Mouse (Mus musculus) heart, embryonic 13.5 days (tissue): ENCODE data around the gene D630039A03Rik. TPM values are rescaled to one million over a fixed set of nuclear protein-coding genes. Genes with fewer than 3 reads are reported as not detected.

ENCODE experiments used
- ATAC-seq: fragments of 200-750 bp; cut with Nextera tagmentation; 2 replicates; pipeline ENCODE4 v1.8.0; 2017; ENCODE audit warnings: moderate TSS enrichment; ENCODE audit not compliant: insufficient number of reproducible peaks, low FRiP score, low TSS enrichment; ENCODE audit errors: extremely low read depth
- H3K27ac ChIP-seq: fragments of 300-500 bp; sonication (generic); replicated peaks from 2 replicates; pipeline ENCODE4 v1.5.1; 2015; ENCODE audit warnings: moderate library complexity, mild to moderate bottlenecking, inconsistent platforms
- H3K27me3 ChIP-seq: fragments of 300-500 bp; sonication (generic); replicated peaks from 2 replicates; pipeline ENCODE4 v1.6.1; 2015; ENCODE audit warnings: mild to moderate bottlenecking, inconsistent platforms
- H3K36me3 ChIP-seq: fragments of 300-500 bp; sonication (generic); 2 replicates; pipeline ENCODE4 v1.6.1; 2015; ENCODE audit warnings: mild to moderate bottlenecking, inconsistent platforms
- H3K4me1 ChIP-seq: fragments of 300-500 bp; sonication (generic); 2 replicates; pipeline ENCODE4 v1.6.1; 2015; ENCODE audit warnings: inconsistent platforms
- H3K4me2 ChIP-seq: fragments of 300-500 bp; sonication (generic); 2 replicates; pipeline ENCODE4 v1.6.1; 2015; ENCODE audit warnings: inconsistent platforms, mild to moderate bottlenecking, moderate library complexity
- H3K4me3 ChIP-seq: fragments of 300-500 bp; sonication (generic); 2 replicates; pipeline ENCODE4 v1.5.1; 2015; ENCODE audit warnings: moderate library complexity, mild to moderate bottlenecking, inconsistent platforms
- H3K9ac ChIP-seq: fragments of 300-500 bp; sonication (generic); 2 replicates; pipeline ENCODE4 v1.6.1; 2015; ENCODE audit warnings: inconsistent platforms, mild to moderate bottlenecking, moderate library complexity
- H3K9me3 ChIP-seq: fragments of 300-500 bp; sonication (generic); 2 replicates; pipeline ENCODE4 v1.6.1; 2016; ENCODE audit warnings: inconsistent platforms
- WGBS: fragments of 180-500 bp; shearing (Covaris S2); methylation state at CpG from one replicate; pipeline ENCODE4 v1.1.7; 2015; ENCODE audit warnings: mixed read lengths; 5-methylcytosine and 5-hydroxymethylcytosine counted together
- polyA plus RNA-seq: library from polyadenylated mRNA; unstranded; fragments of >200 nt; fragmentation: Nextera tagmentation; extraction: Ambion mirVana; gene quantifications from 2 replicates; pipeline ENCODE4 v1.2.1, GENCODE M21; 2015

The D630039A03Rik gene
- polyA plus RNA-seq, 1 experiment from 2014 or later: 0.15 TPM

- H3K9me3 ChIP-seq: no peaks in the 10 kb centered on the region; the same call in 1 of the 2 replicates
- peaks cover 48% of the 10 kb centered on the region for H3K36me3 ChIP-seq
- no peak overlapping the region for H3K4me3 ChIP-seq
- no peak overlapping the region for H3K9ac ChIP-seq
- no peak for ATAC-seq
- H3K27me3 ChIP-seq: no peaks in the 10 kb centered on the region
- H3K27ac ChIP-seq: no peak overlapping the region
- WGBS: 84% methylated on average over 1 of the region's 1 CpGs
- no peak overlapping the region for H3K4me2 ChIP-seq
- H3K4me1 ChIP-seq: peaks cover 36% of the 10 kb centered on the region
These were observed 36.8 kb upstream of the D630039A03Rik start for GRCm38 (mm10) chr4:57952891-57953290.

GRCm38 (mm10) chr4:57952416-57952815 lies 36.3 kb upstream of the D630039A03Rik start:
- Histone ChIP-seq H3K4me1 (peaks cover 36% of the 10 kb centered on the region), H3K36me3 (peaks cover 53% of the 10 kb centered on the region), H3K27ac (no peak overlapping the region), H3K4me3 (no peak overlapping the region), H3K9me3 (no peaks in the 10 kb centered on the region; the same call in 1 of the 2 replicates), H3K4me2 (no peak overlapping the region), H3K9ac (no peak overlapping the region), H3K27me3 (no peaks in the 10 kb centered on the region)
- ATAC-seq: no peak
- 91% methylated on average over 3 of the region's 3 CpGs for WGBS

- H3K36me3 ChIP-seq: peaks cover 76% of the 10 kb centered on the region
- WGBS: 91% methylated on average over 6 of the region's 6 CpGs
- no peak for ATAC-seq
These were observed 33.8 kb upstream of the D630039A03Rik start for GRCm38 (mm10) chr4:57949866-57950265.

GRCm38 (mm10) chr4:57947476-57947875 lies 31.4 kb upstream of the D630039A03Rik start:
- no peak overlapping the region for H3K4me3 ChIP-seq
- no peaks in the 10 kb centered on the region; the same call in 1 of the 2 replicates for H3K9me3 ChIP-seq
- no peak overlapping the region for H3K27ac ChIP-seq
- H3K4me2 ChIP-seq: no peak overlapping the region
- WGBS: 92% methylated on average over 4 of the region's 4 CpGs
- peaks cover 98% of the 10 kb centered on the region for H3K36me3 ChIP-seq
- H3K9ac ChIP-seq: no peak overlapping the region
- H3K27me3 ChIP-seq: no peaks in the 10 kb centered on the region
- peaks cover 9% of the 10 kb centered on the region; the same call in 1 of the 2 replicates for H3K4me1 ChIP-seq
- ATAC-seq: no peak

More at GRCm38 (mm10) chr4:57949866-57950265, 33.8 kb upstream of the D630039A03Rik start:
- Histone ChIP-seq H3K4me1 (peaks cover 24% of the 10 kb centered on the region), H3K9me3 (no peaks in the 10 kb centered on the region; the same call in 1 of the 2 replicates), H3K4me3 (no peak overlapping the region), H3K9ac (no peak overlapping the region), H3K4me2 (no peak overlapping the region), H3K27me3 (no peaks in the 10 kb centered on the region), H3K27ac (no peak overlapping the region)

GRCm38 (mm10) chr4:57947036-57947435 lies 30.9 kb upstream of the D630039A03Rik start:
- Histone ChIP-seq H3K27ac (no peak overlapping the region), H3K4me1 (peaks cover 9% of the 10 kb centered on the region; the same call in 1 of the 2 replicates), H3K36me3 (peaks cover 97% of the 10 kb centered on the region), H3K27me3 (no peaks in the 10 kb centered on the region), H3K4me3 (no peak overlapping the region), H3K4me2 (no peak overlapping the region), H3K9ac (no peak overlapping the region), H3K9me3 (no peaks in the 10 kb centered on the region; the same call in 1 of the 2 replicates)
- ATAC-seq: no peak
- WGBS: 79% methylated on average over 10 of the region's 10 CpGs

- H3K4me3 ChIP-seq: no peak overlapping the region
- H3K4me1 ChIP-seq: peaks cover 5% of the 10 kb centered on the region; the same call in 1 of the 2 replicates
- no peak for ATAC-seq
- 84% methylated on average over 2 of the region's 2 CpGs for WGBS
- no peaks in the 10 kb centered on the region for H3K27me3 ChIP-seq
- no peak overlapping the region for H3K27ac ChIP-seq
- H3K4me2 ChIP-seq: no peak overlapping the region
- H3K36me3 ChIP-seq: peaks cover 56% of the 10 kb centered on the region
- no peak overlapping the region for H3K9ac ChIP-seq
- no peaks in the 10 kb centered on the region for H3K9me3 ChIP-seq
These were observed 26.8 kb upstream of the D630039A03Rik start for GRCm38 (mm10) chr4:57942892-57943291.

- no peak for ATAC-seq
- H3K9ac ChIP-seq: no peak overlapping the region
- no peak overlapping the region for H3K4me3 ChIP-seq
- no peak overlapping the region for H3K27ac ChIP-seq
- no peak overlapping the region for H3K4me2 ChIP-seq
- no peaks in the 10 kb centered on the region for H3K4me1 ChIP-seq
- H3K9me3 ChIP-seq: no peaks in the 10 kb centered on the region
- WGBS: 64% methylated on average over 4 of the region's 4 CpGs
- no peaks in the 10 kb centered on the region for H3K27me3 ChIP-seq
- peaks cover 35% of the 10 kb centered on the region for H3K36me3 ChIP-seq
These were observed 24.5 kb upstream of the D630039A03Rik start for GRCm38 (mm10) chr4:57940631-57941030.

GRCm38 (mm10) chr4:57937292-57937691 lies 21.2 kb upstream of the D630039A03Rik start:
- no peaks in the 10 kb centered on the region for H3K27me3 ChIP-seq
- 0 out of 2 replicates have a peak, but pooled peaks cover 4% of the 10 kb centered on the region for H3K9me3 ChIP-seq
- 74% methylated on average over 6 of the region's 6 CpGs for WGBS
- no peak for ATAC-seq
- H3K4me3 ChIP-seq: no peak overlapping the region
- no peak overlapping the region for H3K4me2 ChIP-seq
- H3K9ac ChIP-seq: no peak overlapping the region
- H3K4me1 ChIP-seq: no peaks in the 10 kb centered on the region
- no peak overlapping the region for H3K27ac ChIP-seq
- peaks cover 2% of the 10 kb centered on the region; the same call in 1 of the 2 replicates for H3K36me3 ChIP-seq

GRCm38 (mm10) chr4:57934181-57934580 lies 18.1 kb upstream of the D630039A03Rik start:
- 61% methylated on average over 5 of the region's 5 CpGs for WGBS
- no peak overlapping the region for H3K4me2 ChIP-seq
- no peak overlapping the region for H3K4me3 ChIP-seq
- H3K27ac ChIP-seq: no peak overlapping the region
- no peak overlapping the region for H3K9ac ChIP-seq
- no peaks in the 10 kb centered on the region for H3K36me3 ChIP-seq
- no peaks in the 10 kb centered on the region for H3K27me3 ChIP-seq
- no peak for ATAC-seq
- H3K9me3 ChIP-seq: 0 out of 2 replicates have a peak, but pooled peaks cover 4% of the 10 kb centered on the region
- H3K4me1 ChIP-seq: no peaks in the 10 kb centered on the region

- Histone ChIP-seq H3K4me2 (no peak overlapping the region), H3K4me1 (no peaks in the 10 kb centered on the region), H3K9ac (no peak overlapping the region), H3K36me3 (no peaks in the 10 kb centered on the region), H3K27me3 (no peaks in the 10 kb centered on the region), H3K27ac (no peak overlapping the region), H3K9me3 (0 out of 2 replicates have a peak, but pooled peaks cover 4% of the 10 kb centered on the region), H3K4me3 (no peak overlapping the region)
- 68% methylated on average over 5 of the region's 5 CpGs for WGBS
- no peak for ATAC-seq
These were observed 14.6 kb upstream of the D630039A03Rik start for GRCm38 (mm10) chr4:57930559-57931170.

- no peak for ATAC-seq
- Histone ChIP-seq H3K27me3 (no peaks in the 10 kb centered on the region), H3K9me3 (0 out of 2 replicates have a peak, but pooled peaks cover 2% of the 10 kb centered on the region), H3K9ac (no peak overlapping the region), H3K4me2 (no peak overlapping the region), H3K36me3 (no peaks in the 10 kb centered on the region), H3K27ac (no peak overlapping the region), H3K4me3 (no peak overlapping the region), H3K4me1 (no peaks in the 10 kb centered on the region)
- WGBS: 23% methylated on average over 3 of the region's 3 CpGs
These were observed 11.5 kb upstream of the D630039A03Rik start for GRCm38 (mm10) chr4:57927464-57928205.
